Mouse (Mus musculus): Measurements from ENCODE around the gene Itgb1. TPM values are rescaled to one million over a fixed set of nuclear protein-coding genes. Genes with fewer than 3 reads are reported as not detected.

Gene Itgb1
- polyA plus RNA-seq, 1 experiment from 2014 or later: 261 TPM

DNA sequence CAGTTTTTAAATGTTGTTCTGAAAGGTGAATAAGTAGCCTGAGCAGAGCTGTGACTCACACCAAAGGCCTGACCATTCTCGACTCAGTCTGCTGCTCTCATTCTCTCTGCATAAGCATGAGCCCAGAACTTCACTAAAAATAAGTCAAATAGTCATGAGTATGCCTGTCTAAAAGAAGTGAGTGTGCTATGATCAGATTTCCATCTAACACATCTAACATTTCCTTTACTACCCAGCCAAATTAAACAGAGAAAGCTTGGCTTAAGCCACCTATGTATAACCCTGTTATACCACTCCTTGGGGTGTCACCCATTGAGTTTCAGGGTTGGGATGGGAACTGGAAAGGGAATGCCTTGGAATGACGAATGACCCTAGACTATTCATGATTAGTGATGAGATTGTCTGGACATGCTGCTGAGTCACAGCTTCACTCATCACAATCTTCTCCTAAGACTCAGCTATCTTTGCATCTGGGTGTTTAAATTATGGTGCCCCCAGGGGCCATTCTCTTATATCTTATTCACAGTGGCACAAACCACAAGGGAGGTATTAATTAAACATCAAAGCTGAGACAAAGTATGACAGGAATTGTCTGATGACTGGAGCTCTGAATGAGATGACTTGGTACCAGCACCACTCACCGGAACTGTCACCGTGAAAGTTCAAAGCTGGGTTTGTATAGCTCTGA, 18.7 kb upstream of the Itgb1 start:
- Histone ChIP-seq H3K9me3 (no peaks in the 10 kb centered on the region), H3K27me3 (ENCODE audit: insufficient read depth, poor library complexity, severe bottlenecking) (no peaks in the 10 kb centered on the region), H3K36me3 (no peaks in the 10 kb centered on the region), H3K4me1 (no peaks in the 10 kb centered on the region), H3K27ac (no peak overlapping the region), H3K4me3 (no peak overlapping the region)
- WGBS: 83% methylated on average over 4 of the region's 4 CpGs
- no peak for DNase-seq (ENCODE audit: low spot score)

DNA sequence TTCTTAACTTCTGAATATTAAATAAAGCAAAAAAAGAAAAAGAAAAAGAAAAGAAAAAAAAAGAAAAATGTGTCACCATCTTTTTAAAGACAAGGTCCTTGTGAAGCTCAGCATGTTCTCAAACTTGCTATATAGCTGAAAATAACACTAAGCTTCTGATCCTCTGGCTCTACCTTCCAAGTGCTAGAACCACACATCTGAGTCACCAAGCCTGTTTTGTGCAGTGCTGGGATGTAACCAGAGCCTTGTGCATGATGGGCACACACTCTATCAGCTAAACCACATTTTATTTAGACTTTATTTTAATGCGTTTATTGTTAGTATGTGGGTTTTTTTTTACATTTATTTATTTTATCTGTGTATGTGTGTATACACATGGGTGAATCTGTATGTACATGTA, 13.6 kb upstream of the Itgb1 start:
- H3K9me3 ChIP-seq: no peaks in the 10 kb centered on the region
- DNase-seq (ENCODE audit: low spot score): no peak
- WGBS: 96% methylated on average over 1 of the region's 1 CpGs
- H3K27me3 ChIP-seq (ENCODE audit: insufficient read depth, poor library complexity, severe bottlenecking): no peaks in the 10 kb centered on the region
- no peak overlapping the region for H3K4me3 ChIP-seq
- no peaks in the 10 kb centered on the region for H3K36me3 ChIP-seq
- no peak overlapping the region for H3K27ac ChIP-seq
- no peaks in the 10 kb centered on the region for H3K4me1 ChIP-seq

DNA sequence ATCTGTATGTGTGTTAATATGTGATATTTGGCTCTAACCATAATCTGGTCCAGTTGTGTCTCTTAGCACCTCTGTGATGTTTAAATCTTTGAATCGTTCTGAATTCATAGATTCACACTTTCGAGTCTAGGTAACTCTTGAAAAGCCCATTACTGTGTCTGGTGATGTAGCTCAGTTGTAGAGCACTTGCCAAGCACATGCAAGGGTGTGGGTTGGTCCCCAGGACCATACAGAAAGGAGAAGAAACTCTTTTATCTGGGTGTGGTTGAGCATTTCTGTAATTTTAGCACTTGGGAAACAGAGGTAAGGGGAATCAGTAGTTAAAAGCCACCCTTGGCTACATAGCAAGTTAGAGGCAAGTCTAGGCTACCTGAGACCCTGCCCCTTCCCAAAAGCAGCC, 13.0 kb upstream of the Itgb1 start:
- no peak for DNase-seq (ENCODE audit: low spot score)
- 80% methylated on average over 2 of the region's 2 CpGs for WGBS
- H3K4me3 ChIP-seq: no peak overlapping the region
- no peak overlapping the region for H3K27ac ChIP-seq
- H3K4me1 ChIP-seq: no peaks in the 10 kb centered on the region
- H3K9me3 ChIP-seq: no peaks in the 10 kb centered on the region
- no peaks in the 10 kb centered on the region for H3K36me3 ChIP-seq
- H3K27me3 ChIP-seq (ENCODE audit: insufficient read depth, poor library complexity, severe bottlenecking): no peaks in the 10 kb centered on the region

DNA sequence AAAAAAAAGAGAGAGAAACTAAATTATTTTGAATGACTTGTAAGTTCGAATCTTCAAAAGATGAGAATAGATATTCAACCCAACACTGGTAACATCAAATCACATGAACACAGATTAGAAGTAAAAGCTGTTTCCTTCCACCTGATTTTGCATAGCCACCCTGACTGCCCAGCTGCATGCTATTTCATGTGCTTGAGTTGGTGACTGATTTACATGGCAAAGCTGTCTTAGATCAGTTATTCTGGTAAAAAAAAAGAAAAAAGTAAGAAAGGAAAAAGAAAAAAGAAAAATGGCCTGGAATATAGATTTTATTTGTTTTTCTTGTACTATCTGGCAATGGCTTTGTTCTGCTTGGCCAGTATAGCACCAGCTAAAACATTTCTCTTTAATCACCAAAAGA, 12.5 kb upstream of the Itgb1 start:
- DNase-seq (ENCODE audit: low spot score): no peak
- H3K4me3 ChIP-seq: no peak overlapping the region
- H3K9me3 ChIP-seq: no peaks in the 10 kb centered on the region
- H3K27me3 ChIP-seq (ENCODE audit: insufficient read depth, poor library complexity, severe bottlenecking): no peaks in the 10 kb centered on the region
- H3K4me1 ChIP-seq: no peaks in the 10 kb centered on the region
- no peaks in the 10 kb centered on the region for H3K36me3 ChIP-seq
- no peak overlapping the region for H3K27ac ChIP-seq
- WGBS: 68% methylated on average over 1 of the region's 1 CpGs

DNA sequence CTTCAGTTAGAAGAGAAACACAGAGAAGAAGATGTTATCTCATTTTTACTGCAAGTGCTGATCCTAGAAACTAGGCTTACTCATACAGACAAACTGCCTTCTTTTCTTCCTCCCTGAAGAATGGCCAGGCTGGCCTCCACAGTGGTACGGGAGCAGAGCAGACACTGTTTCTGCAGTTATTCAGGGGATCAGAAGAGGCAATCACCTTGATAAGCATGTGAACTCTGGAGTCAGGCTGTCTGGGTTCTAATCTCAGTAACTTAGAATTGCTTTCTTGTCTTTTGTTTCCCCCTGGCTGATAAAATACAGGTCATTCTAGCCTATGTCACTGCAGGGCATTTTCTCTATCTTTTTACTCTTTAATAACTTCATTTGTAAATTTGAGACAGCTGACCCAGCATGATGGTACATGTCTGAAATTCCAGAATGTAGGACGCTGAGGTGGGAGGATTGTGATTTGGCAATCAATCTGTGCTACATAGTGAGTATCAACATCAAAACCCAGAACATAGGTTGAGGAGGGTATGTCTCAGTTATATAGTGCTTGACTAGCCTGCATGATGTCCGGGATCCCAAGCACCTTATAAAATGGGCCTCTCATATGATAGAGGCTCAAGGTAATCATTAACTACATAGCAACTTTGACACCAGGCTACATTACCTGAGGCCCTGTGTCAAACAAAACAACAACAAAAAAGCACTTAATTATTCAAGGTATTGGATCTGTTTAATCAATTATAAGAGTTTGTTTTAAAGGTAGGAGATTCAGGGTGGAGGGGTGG, 9.4 kb upstream of the Itgb1 start:
- no peaks in the 10 kb centered on the region for H3K9me3 ChIP-seq
- H3K4me1 ChIP-seq: peaks cover 7% of the 10 kb centered on the region
- 54% methylated on average over 3 of the region's 3 CpGs for WGBS
- no peak for DNase-seq (ENCODE audit: low spot score)
- no peaks in the 10 kb centered on the region for H3K27me3 ChIP-seq (ENCODE audit: insufficient read depth, poor library complexity, severe bottlenecking)
- H3K27ac ChIP-seq: no peak overlapping the region
- no peak overlapping the region for H3K4me3 ChIP-seq
- no peaks in the 10 kb centered on the region for H3K36me3 ChIP-seq

DNA sequence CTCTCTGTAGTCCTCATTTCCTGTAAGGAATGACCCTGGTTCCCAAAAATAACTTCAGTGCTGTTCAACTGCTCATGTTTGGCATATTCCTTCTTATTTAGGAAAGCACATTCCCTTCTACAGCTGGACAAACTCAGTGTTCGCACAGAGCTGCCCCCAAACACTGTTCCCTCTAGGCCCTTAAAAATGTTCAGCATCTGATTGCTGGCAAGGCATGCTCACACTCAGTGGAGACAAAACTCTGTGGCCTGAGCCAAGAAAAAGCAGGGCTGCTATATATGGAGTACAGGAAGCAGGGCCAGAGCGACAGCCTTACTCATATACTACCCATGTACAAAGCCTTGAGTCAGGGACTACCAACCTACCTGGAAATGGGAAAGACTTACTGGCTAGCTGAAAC, 5.5 kb upstream of the Itgb1 start:
- Histone ChIP-seq H3K4me1 (peaks cover 7% of the 10 kb centered on the region), H3K27ac (peak overlapping the region; percentile 82), H3K36me3 (no peaks in the 10 kb centered on the region), H3K4me3 (no peak overlapping the region), H3K27me3 (ENCODE audit: insufficient read depth, poor library complexity, severe bottlenecking) (no peaks in the 10 kb centered on the region), H3K9me3 (no peaks in the 10 kb centered on the region)
- DNase-seq (ENCODE audit: low spot score): no peak
- WGBS: 46% methylated on average over 2 of the region's 2 CpGs

DNA sequence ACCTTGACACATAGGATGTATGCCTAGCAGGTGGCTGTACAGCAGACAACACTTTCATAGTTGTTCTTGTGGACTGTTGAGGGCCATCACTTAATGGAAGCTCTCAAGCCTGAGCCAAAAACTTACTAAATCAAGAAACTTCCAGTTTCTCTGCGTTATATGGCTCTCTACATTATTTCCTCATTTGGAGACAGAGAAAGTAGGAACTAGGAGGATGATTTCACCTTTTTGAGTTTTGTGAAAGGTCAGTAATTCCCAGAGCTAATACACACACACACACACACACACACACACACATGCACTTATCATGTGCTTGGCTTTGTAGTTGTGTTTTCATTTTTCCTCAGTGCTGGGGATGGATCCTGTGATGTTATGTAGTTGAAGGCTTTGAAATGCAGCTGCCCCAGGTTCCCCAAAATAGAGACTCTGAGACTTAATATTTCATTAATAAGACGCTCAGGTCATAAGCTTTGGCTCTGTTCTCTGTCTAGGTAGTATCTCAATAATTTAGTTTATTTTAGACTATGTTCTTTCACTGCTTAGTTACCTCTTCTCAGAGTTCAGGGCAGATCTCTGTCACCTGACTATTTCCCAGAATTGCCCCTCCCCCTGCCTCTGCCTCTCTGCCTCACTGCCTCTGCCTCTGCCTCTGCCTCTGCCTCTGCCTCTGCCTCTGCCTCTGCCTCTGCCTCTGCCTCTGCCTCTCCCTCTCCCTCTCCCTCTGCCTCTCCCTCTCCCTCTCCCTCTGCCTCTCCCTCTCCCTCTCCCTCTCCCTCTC, 4.7 kb upstream of the Itgb1 start:
- peak overlapping the region; percentile 82; the same call in 1 of the 2 replicates for H3K27ac ChIP-seq
- H3K4me1 ChIP-seq: peaks cover 7% of the 10 kb centered on the region
- 85% methylated on average over 2 of the region's 2 CpGs for WGBS
- DNase-seq (ENCODE audit: low spot score): no peak
- no peaks in the 10 kb centered on the region for H3K27me3 ChIP-seq (ENCODE audit: insufficient read depth, poor library complexity, severe bottlenecking)
- H3K4me3 ChIP-seq: no peak overlapping the region
- H3K9me3 ChIP-seq: no peaks in the 10 kb centered on the region
- H3K36me3 ChIP-seq: no peaks in the 10 kb centered on the region

DNA sequence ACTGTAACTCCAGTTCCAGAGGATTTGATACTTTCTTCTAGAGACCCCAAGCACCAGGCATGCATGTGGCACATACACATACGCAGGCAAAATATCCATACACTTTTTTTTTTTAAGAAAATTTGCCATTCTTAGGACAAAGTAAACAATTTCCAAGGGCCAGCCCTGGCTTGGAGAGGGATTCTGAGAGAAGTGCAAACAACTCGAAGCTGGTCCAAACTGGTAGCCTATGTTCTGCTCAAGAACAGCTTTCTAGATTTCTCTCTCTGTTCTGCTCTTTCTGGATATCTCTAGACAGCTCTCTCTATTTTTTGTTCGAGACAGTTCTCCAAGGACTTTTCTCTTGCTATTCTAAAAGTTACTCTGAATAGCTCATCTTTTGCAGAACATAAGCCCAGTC, 3.5 kb upstream of the Itgb1 start:
- Histone ChIP-seq H3K9me3 (no peaks in the 10 kb centered on the region), H3K27ac (no peak overlapping the region), H3K27me3 (ENCODE audit: insufficient read depth, poor library complexity, severe bottlenecking) (no peaks in the 10 kb centered on the region), H3K36me3 (no peaks in the 10 kb centered on the region), H3K4me3 (no peak overlapping the region), H3K4me1 (peaks cover 7% of the 10 kb centered on the region)
- 83% methylated on average over 3 of the region's 3 CpGs for WGBS
- DNase-seq (ENCODE audit: low spot score): no peak

DNA sequence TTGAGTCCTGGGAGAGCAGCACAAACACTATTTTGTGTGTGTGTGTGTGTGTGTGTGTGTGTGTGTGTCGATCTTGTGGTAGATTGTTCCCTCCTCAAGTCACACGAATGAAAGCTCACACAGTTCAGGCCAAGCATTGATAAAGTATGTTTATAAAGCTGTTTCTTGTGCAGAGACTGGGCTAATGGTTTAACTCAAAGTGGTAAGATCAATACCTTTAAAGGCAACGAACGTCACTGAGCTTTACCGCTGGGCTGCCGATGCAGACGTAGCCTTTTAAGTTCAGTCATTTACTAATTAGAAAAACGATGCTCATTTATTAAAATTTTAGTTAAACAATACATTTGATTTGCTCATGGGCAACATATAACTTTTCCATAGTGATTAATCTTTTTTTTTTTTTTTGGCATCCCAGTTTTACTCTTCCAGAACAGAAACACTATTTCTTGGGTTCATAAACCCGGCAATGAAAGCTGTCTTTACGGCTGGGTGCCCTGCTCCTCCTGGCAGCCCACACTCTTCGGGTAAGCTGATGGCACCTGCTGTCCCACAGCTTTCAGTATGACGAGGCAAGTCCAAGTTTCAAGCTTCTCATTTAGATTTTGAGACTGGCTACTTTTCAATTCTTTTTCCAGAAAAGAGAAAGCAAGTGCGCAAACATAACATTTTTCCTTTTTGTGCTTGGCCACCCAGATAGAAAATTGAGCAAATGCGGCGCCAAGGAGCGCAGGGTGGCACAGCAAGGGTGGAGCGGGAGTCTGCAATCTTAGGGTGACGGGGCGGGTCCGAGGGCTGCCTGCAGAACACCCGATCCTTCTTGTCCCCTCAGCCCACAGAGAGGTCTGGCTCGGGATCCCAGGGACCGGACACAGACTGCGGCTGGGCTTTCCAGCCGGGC, 596 bp upstream of the Itgb1 start:
- no peak for DNase-seq (ENCODE audit: low spot score)
- Histone ChIP-seq H3K36me3 (no peaks in the 10 kb centered on the region), H3K4me1 (peaks cover 14% of the 10 kb centered on the region), H3K9me3 (no peaks in the 10 kb centered on the region), H3K27ac (peak overlapping the region; percentile 99), H3K4me3 (peak overlapping the region; percentile 85), H3K27me3 (ENCODE audit: insufficient read depth, poor library complexity, severe bottlenecking) (no peaks in the 10 kb centered on the region)
- 11% methylated on average over 25 of the region's 25 CpGs for WGBS

DNA sequence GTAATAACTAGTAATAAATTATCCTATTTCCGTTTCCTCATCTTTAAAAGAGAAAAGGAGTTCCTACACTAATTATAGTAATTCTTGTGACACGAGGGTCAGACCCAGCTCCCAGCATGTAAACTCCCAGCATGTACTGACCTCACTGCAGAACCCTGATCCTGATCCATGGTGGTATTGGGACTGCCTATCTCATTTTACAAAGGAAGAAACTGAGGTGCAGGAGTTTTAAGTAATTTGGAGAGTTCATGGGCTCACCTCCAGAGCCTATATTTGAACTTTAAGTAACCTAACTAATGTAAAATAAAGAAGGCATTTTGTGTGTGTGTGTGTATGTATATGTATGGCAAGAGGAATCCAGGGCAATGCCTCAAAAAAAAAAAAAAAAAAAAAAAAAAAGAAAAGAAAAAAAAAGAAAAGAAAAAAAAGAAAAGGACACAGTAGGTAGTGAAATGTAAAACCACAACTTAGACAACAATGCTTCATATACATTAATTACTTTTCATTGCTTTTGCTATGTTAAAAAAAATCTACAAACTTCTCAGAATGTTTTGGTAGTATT, 1.1 kb downstream of the Itgb1 start:
- peaks cover 17% of the 10 kb centered on the region for H3K4me1 ChIP-seq
- no peaks in the 10 kb centered on the region for H3K9me3 ChIP-seq
- no peaks in the 10 kb centered on the region for H3K27me3 ChIP-seq (ENCODE audit: insufficient read depth, poor library complexity, severe bottlenecking)
- peak overlapping the region; percentile 99 for H3K27ac ChIP-seq
- DNase-seq (ENCODE audit: low spot score): no peak
- no peaks in the 10 kb centered on the region for H3K36me3 ChIP-seq
- WGBS: 0% methylated on average over 2 of the region's 2 CpGs
- H3K4me3 ChIP-seq: peak overlapping the region; percentile 85

DNA sequence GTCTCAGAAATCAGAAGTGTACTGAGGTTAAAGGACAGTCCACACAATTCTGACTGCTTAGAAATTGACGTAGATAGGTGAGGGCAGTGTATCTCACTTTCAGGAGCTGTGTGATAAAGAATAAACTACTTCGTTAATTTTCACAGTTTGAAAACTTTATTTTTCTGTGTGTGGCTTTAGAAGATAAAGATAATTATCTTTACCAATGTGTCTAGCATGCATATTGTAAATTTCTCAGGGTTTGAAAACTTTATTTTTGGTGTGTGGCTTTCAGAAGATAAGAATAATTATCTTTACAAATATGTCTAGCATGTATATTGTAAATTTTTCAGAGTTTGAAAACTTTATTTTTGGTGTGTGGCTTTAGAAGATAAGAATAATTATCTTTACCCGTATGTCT, 3.2 kb downstream of the Itgb1 start:
- no peak overlapping the region for H3K4me3 ChIP-seq
- H3K27ac ChIP-seq: no peak overlapping the region
- WGBS: 65% methylated on average over 3 of the region's 3 CpGs
- H3K27me3 ChIP-seq (ENCODE audit: insufficient read depth, poor library complexity, severe bottlenecking): no peaks in the 10 kb centered on the region
- no peaks in the 10 kb centered on the region for H3K36me3 ChIP-seq
- DNase-seq (ENCODE audit: low spot score): no peak
- H3K9me3 ChIP-seq: no peaks in the 10 kb centered on the region
- peaks cover 17% of the 10 kb centered on the region for H3K4me1 ChIP-seq

DNA sequence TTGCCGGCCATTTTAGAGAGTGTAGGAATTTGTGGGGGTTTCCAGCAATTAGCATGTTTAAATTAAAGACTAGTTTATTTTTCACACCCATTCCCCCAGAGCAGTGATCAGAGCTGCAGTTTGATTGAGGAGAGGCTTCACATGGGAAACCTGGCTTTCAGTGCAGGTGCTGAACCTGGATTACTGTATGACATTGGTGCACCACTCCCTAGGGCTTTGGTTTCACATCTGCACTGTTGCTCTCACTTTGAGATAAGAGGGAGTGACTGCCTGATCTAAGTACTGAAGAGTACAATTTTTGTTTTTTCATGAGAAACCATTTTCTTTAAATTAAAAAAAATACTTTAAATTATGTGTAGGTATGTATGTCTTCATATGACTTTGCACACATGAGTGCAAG, 4.6 kb downstream of the Itgb1 start:
- no peak overlapping the region for H3K27ac ChIP-seq
- H3K9me3 ChIP-seq: no peaks in the 10 kb centered on the region
- no peaks in the 10 kb centered on the region for H3K36me3 ChIP-seq
- 89% methylated on average over 1 of the region's 1 CpGs for WGBS
- peaks cover 17% of the 10 kb centered on the region for H3K4me1 ChIP-seq
- DNase-seq (ENCODE audit: low spot score): no peak
- H3K4me3 ChIP-seq: no peak overlapping the region
- no peaks in the 10 kb centered on the region for H3K27me3 ChIP-seq (ENCODE audit: insufficient read depth, poor library complexity, severe bottlenecking)

Measured in heart, embryonic 10.5 days (tissue).